Mouse (Mus musculus): ENCODE measurements at regions not wholly inside any gene's neighbourhood (a gene's known extent, or its start where the extent isn't known, plus 50 kb on each side); places are given as distances from the start of the nearest gene placed in this dataset.

- no peak for DNase-seq (ENCODE audit: low spot score in 2 of 2)
Measured at GRCm38 (mm10) chr15:61411821-61412220, 489.0 kb upstream of the A1bg start.

GRCm38 (mm10) chr15:61410789-61411188 lies 488.0 kb upstream of the A1bg start:
- no peak for DNase-seq (ENCODE audit: low spot score in 2 of 2)

GRCm38 (mm10) chr15:61408621-61409020 lies 485.8 kb upstream of the A1bg start:
- DNase-seq (ENCODE audit: low spot score in 2 of 2): no peak

GRCm38 (mm10) chr15:61400720-61401119 lies 477.9 kb upstream of the A1bg start:
- no peak for DNase-seq (ENCODE audit: low spot score in 2 of 2)

- DNase-seq (ENCODE audit: low spot score in 2 of 2): no peak
Measured at GRCm38 (mm10) chr15:61399971-61400370, 477.2 kb upstream of the A1bg start.

GRCm38 (mm10) chr15:61398829-61399228 lies 476.0 kb upstream of the A1bg start:
- DNase-seq (ENCODE audit: low spot score in 2 of 2): no peak

GRCm38 (mm10) chr15:61397061-61397460 lies 474.2 kb upstream of the A1bg start:
- DNase-seq (ENCODE audit: low spot score in 2 of 2): no peak

- no peak for DNase-seq (ENCODE audit: low spot score in 2 of 2)
Measured at GRCm38 (mm10) chr15:61395296-61395826, 472.5 kb upstream of the A1bg start.

GRCm38 (mm10) chr15:61380666-61381065 lies 457.9 kb upstream of the A1bg start:
- DNase-seq (ENCODE audit: low spot score in 2 of 2): no peak

- DNase-seq (ENCODE audit: low spot score in 2 of 2): no peak
Measured at GRCm38 (mm10) chr15:61366276-61366675, 443.5 kb upstream of the A1bg start.

GRCm38 (mm10) chr15:61365511-61365910 lies 442.7 kb upstream of the A1bg start:
- DNase-seq (ENCODE audit: low spot score in 2 of 2): no peak

- no peak for DNase-seq (ENCODE audit: low spot score in 2 of 2)
Measured at GRCm38 (mm10) chr15:61364461-61364860, 441.6 kb upstream of the A1bg start.

- DNase-seq (ENCODE audit: low spot score in 2 of 2): no peak
Measured at GRCm38 (mm10) chr15:61361254-61361653, 438.4 kb upstream of the A1bg start.

- no peak for DNase-seq (ENCODE audit: low spot score in 2 of 2)
Measured at GRCm38 (mm10) chr15:61355344-61355743, 432.5 kb upstream of the A1bg start.

GRCm38 (mm10) chr15:61351729-61352342 lies 429.0 kb upstream of the A1bg start:
- no peak for DNase-seq (ENCODE audit: low spot score in 2 of 2)

GRCm38 (mm10) chr15:61345101-61345500 lies 422.3 kb upstream of the A1bg start:
- no peak for DNase-seq (ENCODE audit: low spot score in 2 of 2)

- no peak for DNase-seq (ENCODE audit: low spot score in 2 of 2)
Measured at GRCm38 (mm10) chr15:61342618-61343017, 419.8 kb upstream of the A1bg start.

- no peak for DNase-seq (ENCODE audit: low spot score in 2 of 2)
Measured at GRCm38 (mm10) chr15:61327925-61328324, 405.1 kb upstream of the A1bg start.

GRCm38 (mm10) chr15:61322243-61322642 lies 399.4 kb upstream of the A1bg start:
- no peak for DNase-seq (ENCODE audit: low spot score in 2 of 2)

GRCm38 (mm10) chr15:61309452-61310165 lies 386.8 kb upstream of the A1bg start:
- DNase-seq (ENCODE audit: low spot score in 2 of 2): no peak

- DNase-seq (ENCODE audit: low spot score in 2 of 2): no peak
Measured at GRCm38 (mm10) chr15:61308936-61309335, 386.1 kb upstream of the A1bg start.

GRCm38 (mm10) chr15:61304546-61304945 lies 381.7 kb upstream of the A1bg start:
- no peak for DNase-seq (ENCODE audit: low spot score in 2 of 2)

- DNase-seq (ENCODE audit: low spot score in 2 of 2): no peak
Measured at GRCm38 (mm10) chr15:61299796-61300195, 377.0 kb upstream of the A1bg start.
